In the genomic region with DNA sequence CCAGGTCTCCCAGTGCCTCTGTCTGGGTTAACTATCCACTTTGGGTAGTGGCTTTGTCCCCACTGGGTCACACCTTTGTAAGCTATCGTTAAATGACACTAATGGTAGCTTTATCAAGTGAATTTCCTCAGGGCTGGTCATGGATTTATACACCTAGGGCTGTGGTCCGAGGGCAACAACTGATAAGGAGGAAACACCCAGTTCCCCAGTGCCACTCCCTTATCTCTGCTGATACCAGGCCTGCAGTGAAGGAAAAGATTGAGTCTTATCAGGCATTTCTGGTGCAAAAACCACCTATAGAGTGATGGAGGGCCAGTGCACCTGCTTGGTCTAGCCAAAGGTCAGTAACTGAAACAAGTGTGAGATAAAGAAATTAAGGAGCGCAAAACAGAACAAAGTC, we compare ENCODE assay signal across 20 mouse cellular contexts.
DNase-seq lines count a peak whose midpoint lies in the region; ATAC-seq and TF ChIP-seq lines count a peak whose summit lies in the region.
"Had no signal": no experiment of that assay in that cellular context is flagged by ENCODE, and none has a peak within 500 bp of the region (broad histone marks: within the 10 kb centered on the region; RNA-seq: fewer than 3 reads in every experiment).

No protein-coding gene starts in this region.

- no peaks in the 10 kb centered on the region for H3K27me3 ChIP-seq in liver, embryonic 12.5 days (replicated peaks)
- H3K27me3 ChIP-seq in liver, embryonic 11.5 days (replicated peaks; ENCODE audit: control insufficient read depth, insufficient read depth, low read length): no peaks in the 10 kb centered on the region
- no peaks in the 10 kb centered on the region for H3K27me3 ChIP-seq in liver, embryonic 15.5 days
- H3K27me3 ChIP-seq in stomach, embryonic 14.5 days (ENCODE audit: control insufficient read depth, insufficient read depth, low read length): no peaks in the 10 kb centered on the region
- H3K27me3 ChIP-seq in neural tube, embryonic 15.5 days (replicated peaks): no peaks in the 10 kb centered on the region
- H3K27me3 ChIP-seq: embryonic facial prominence, embryonic 12.5 days had no signal

- H3K4me1 ChIP-seq in liver, embryonic 12.5 days: peaks cover 23% of the 10 kb centered on the region
- peaks cover 12% of the 10 kb centered on the region for H3K4me1 ChIP-seq in liver, embryonic 11.5 days (replicated peaks; ENCODE audit: control insufficient read depth, insufficient read depth, low read length)
- H3K4me1 ChIP-seq in liver, embryonic 15.5 days (replicated peaks): peaks cover 35% of the 10 kb centered on the region
- peaks cover 8% of the 10 kb centered on the region for H3K4me1 ChIP-seq in stomach, embryonic 14.5 days (ENCODE audit: control insufficient read depth, insufficient read depth, low read length)
- peaks cover 7% of the 10 kb centered on the region; the same call in 1 of the 2 replicates for H3K4me1 ChIP-seq in neural tube, embryonic 15.5 days
- H3K4me1 ChIP-seq: embryonic facial prominence, embryonic 12.5 days had no signal

- DNase-seq in liver, embryonic 11.5 days (ENCODE audit: low spot score): no peak
- DNase-seq in left cerebral cortex, postnatal 14 days (ENCODE audit: low spot score in 2 of 2): no peak
- DNase-seq in gastrocnemius, adult 2 months: no peak
- DNase-seq: adrenal gland, adult 8-10 months; cerebellum, adult 18-20 months; cerebellum, postnatal 14 days; gastrocnemius, postnatal 36 days; heart, postnatal 36 days; kidney, adult 2 months; kidney, postnatal 14 days; lung, adult 2 months; thymus, postnatal 36 days had no signal

- H3K4me2 ChIP-seq in liver, embryonic 12.5 days: no peak overlapping the region
- no peak overlapping the region for H3K4me2 ChIP-seq in liver, embryonic 11.5 days
- no peak overlapping the region for H3K4me2 ChIP-seq in liver, embryonic 15.5 days
- no peak overlapping the region for H3K4me2 ChIP-seq in stomach, embryonic 14.5 days (replicated peaks; ENCODE audit: low read depth, low read length)
- H3K4me2 ChIP-seq in neural tube, embryonic 15.5 days: no peak overlapping the region
- H3K4me2 ChIP-seq: embryonic facial prominence, embryonic 12.5 days; midbrain, embryonic 11.5 days had no signal

- H3K27ac ChIP-seq in liver, embryonic 12.5 days: no peak overlapping the region
- H3K27ac ChIP-seq in liver, embryonic 11.5 days (ENCODE audit: low read depth, low read length): no peak overlapping the region
- no peak overlapping the region for H3K27ac ChIP-seq in liver, embryonic 15.5 days (replicated peaks)
- H3K27ac ChIP-seq in stomach, embryonic 14.5 days (ENCODE audit: low read length): no peak overlapping the region
- no peak overlapping the region for H3K27ac ChIP-seq in gastrocnemius, adult 2 months
- H3K27ac ChIP-seq in neural tube, embryonic 15.5 days (replicated peaks): no peak overlapping the region
- H3K27ac ChIP-seq: embryonic facial prominence, embryonic 12.5 days; hindbrain, postnatal 0 days had no signal

- H3K9ac ChIP-seq in liver, embryonic 12.5 days: no peak overlapping the region
- H3K9ac ChIP-seq in liver, embryonic 11.5 days (ENCODE audit: low read depth, low read length): no peak overlapping the region
- H3K9ac ChIP-seq in liver, embryonic 15.5 days: no peak overlapping the region
- H3K9ac ChIP-seq in stomach, embryonic 14.5 days (replicated peaks; ENCODE audit: low read depth, low read length): no peak overlapping the region
- no peak overlapping the region for H3K9ac ChIP-seq in neural tube, embryonic 15.5 days (replicated peaks)
- H3K9ac ChIP-seq: embryonic facial prominence, embryonic 12.5 days had no signal

- H3K9me3 ChIP-seq in liver, embryonic 12.5 days (replicated peaks): no peaks in the 10 kb centered on the region
- H3K9me3 ChIP-seq in liver, embryonic 11.5 days (ENCODE audit: control insufficient read depth, low read length): no peaks in the 10 kb centered on the region
- H3K9me3 ChIP-seq in liver, embryonic 15.5 days (replicated peaks): no peaks in the 10 kb centered on the region
- H3K9me3 ChIP-seq in stomach, embryonic 14.5 days (ENCODE audit: control insufficient read depth, low read depth, low read length): no peaks in the 10 kb centered on the region
- no peaks in the 10 kb centered on the region for H3K9me3 ChIP-seq in neural tube, embryonic 15.5 days (replicated peaks)
- H3K9me3 ChIP-seq: embryonic facial prominence, embryonic 12.5 days had no signal

- TF ChIP-seq CTCF in gastrocnemius, adult 2 months (IDR thresholded peaks at IDR 0.05): no peak

- H3K4me3 ChIP-seq in liver, embryonic 12.5 days: no peak overlapping the region
- no peak overlapping the region for H3K4me3 ChIP-seq in liver, embryonic 11.5 days (ENCODE audit: low read depth, low read length)
- no peak overlapping the region for H3K4me3 ChIP-seq in liver, embryonic 15.5 days (replicated peaks)
- no peak overlapping the region for H3K4me3 ChIP-seq in stomach, embryonic 14.5 days (ENCODE audit: low read depth, low read length)
- no peak overlapping the region for H3K4me3 ChIP-seq in gastrocnemius, adult 2 months
- H3K4me3 ChIP-seq in neural tube, embryonic 15.5 days (replicated peaks): no peak overlapping the region
- H3K4me3 ChIP-seq: embryonic facial prominence, embryonic 12.5 days had no signal

- intact Hi-C loops in left cerebral cortex, postnatal 14 days (cut with DNase I): no loop called here
- intact Hi-C loops in gastrocnemius, adult 2 months (cut with DNase I): loop anchor here (5.0 kb wide), 1 partner anchor 45 kb away; no protein-coding TSS in a partner anchor

- peak; percentile 58 for ATAC-seq in liver, embryonic 12.5 days
- ATAC-seq in liver, embryonic 11.5 days (replicated peaks; ENCODE audit: low FRiP score): no peak
- ATAC-seq in common myeloid progenitor, adult 5-6 weeks (replicated peaks; ENCODE audit: low read depth, poor library complexity, severe bottlenecking): peak; percentile 30
- 0 out of 2 replicates have a peak, but pooled peaks have one; percentile 42 for ATAC-seq in liver, embryonic 15.5 days (ENCODE audit: insufficient read depth)
- peak; percentile 88 for ATAC-seq in stomach, embryonic 14.5 days (ENCODE audit: insufficient number of reproducible peaks, insufficient read depth, low FRiP score, low read depth)
- ATAC-seq in neural tube, embryonic 15.5 days (ENCODE audit: low FRiP score): no peak
- ATAC-seq: hindbrain, postnatal 0 days had no signal

- H3K36me3 ChIP-seq in liver, embryonic 12.5 days: 0 out of 2 replicates have a peak, but pooled peaks cover 3% of the 10 kb centered on the region
- H3K36me3 ChIP-seq in liver, embryonic 11.5 days (ENCODE audit: control insufficient read depth, insufficient read depth, low read length): peaks cover 2% of the 10 kb centered on the region; the same call in 1 of the 2 replicates
- H3K36me3 ChIP-seq in liver, embryonic 15.5 days (replicated peaks): no peaks in the 10 kb centered on the region
- peaks cover 4% of the 10 kb centered on the region; the same call in 1 of the 2 replicates for H3K36me3 ChIP-seq in stomach, embryonic 14.5 days (ENCODE audit: control insufficient read depth, insufficient read depth, low read length)
- peaks cover 2% of the 10 kb centered on the region; the same call in 1 of the 2 replicates for H3K36me3 ChIP-seq in neural tube, embryonic 15.5 days

- WGBS in liver, embryonic 12.5 days (ENCODE audit: insufficient replicate concordance): 19% methylated on average over 3 of the region's 3 CpGs
- 36% methylated on average over 3 of the region's 3 CpGs for WGBS in liver, embryonic 11.5 days
- 15% methylated on average over 3 of the region's 3 CpGs for WGBS in liver, embryonic 15.5 days (ENCODE audit: insufficient replicate concordance)
- WGBS in stomach, embryonic 14.5 days: 60% methylated on average over 3 of the region's 3 CpGs
- 92% methylated on average over 3 of the region's 3 CpGs for WGBS in neural tube, embryonic 15.5 days

Comparison
In these comparisons a context has a peak if more than half of its experiments do, and no peak if none do; other contexts are left out.
1. ATAC-seq: peak in liver, embryonic 12.5 days (single experiment), common myeloid progenitor, adult 5-6 weeks (single experiment), liver, embryonic 15.5 days (single experiment) and stomach, embryonic 14.5 days (single experiment); none in liver, embryonic 11.5 days (single experiment) and neural tube, embryonic 15.5 days (single experiment).